Mouse (Mus musculus) layer of hippocampus, postnatal 14 days (tissue): Measurements from ENCODE around the gene Mllt11. TPM values are rescaled to one million over a fixed set of nuclear protein-coding genes. Genes with fewer than 3 reads are reported as not detected.
A peak's percentile ranks its signal among the peaks of the same experiment; 100 is the strongest.
"Not testable (repeated sequence)": the region's sequence is repeated elsewhere in the genome, so short reads cannot be mapped to it uniquely, and the experiment has no call there.

Source experiments
- DNase-seq, 2 experiments: peaks; one replicate each; pipeline ENCODE4 v3.0.0; 2021 to 2022; ENCODE audit warnings: low spot score in 2 of 2, mixed read lengths in 1 of 2
- total RNA-seq, 2 experiments: library from RNA; stranded (reverse); gene quantifications; 2 replicates each; pipeline ENCODE4 v1.2.3; 2021

The Mllt11 gene
- total RNA-seq, 2 experiments from 2014 or later: 496 to 516 TPM

DNA sequence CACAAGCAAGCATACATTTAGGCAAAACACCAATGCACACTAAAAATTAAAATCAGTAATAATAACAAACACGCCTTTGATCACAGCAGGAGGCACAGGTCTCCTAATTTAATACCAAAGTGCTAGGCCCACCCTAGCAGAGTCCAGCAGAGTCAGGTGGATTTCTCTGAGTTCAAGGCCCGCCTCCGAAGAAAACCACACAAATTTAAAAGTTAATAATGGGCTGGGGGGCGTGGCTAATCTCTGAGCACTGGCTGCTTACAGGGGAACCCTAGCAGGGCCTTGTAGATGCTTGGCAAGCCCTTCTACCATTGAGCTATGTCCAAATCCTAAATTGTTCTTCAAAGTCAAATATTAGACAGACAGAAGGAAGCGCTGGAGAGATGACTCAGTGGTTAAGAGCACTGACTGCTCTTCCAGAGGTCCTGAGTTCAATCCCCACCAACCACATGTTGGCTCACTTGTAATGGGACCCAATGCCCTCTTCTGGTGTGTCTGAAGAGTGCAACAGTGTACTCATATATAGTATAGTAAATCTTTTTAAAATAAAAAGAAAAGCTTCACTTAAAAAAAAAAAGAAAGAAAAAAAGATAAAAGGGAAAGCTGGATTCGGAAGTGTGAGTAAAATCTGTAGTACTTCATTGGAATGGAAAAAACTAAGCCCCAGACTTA is 13.4 kb downstream of the Mllt11 start:
- no peak for DNase-seq

DNA sequence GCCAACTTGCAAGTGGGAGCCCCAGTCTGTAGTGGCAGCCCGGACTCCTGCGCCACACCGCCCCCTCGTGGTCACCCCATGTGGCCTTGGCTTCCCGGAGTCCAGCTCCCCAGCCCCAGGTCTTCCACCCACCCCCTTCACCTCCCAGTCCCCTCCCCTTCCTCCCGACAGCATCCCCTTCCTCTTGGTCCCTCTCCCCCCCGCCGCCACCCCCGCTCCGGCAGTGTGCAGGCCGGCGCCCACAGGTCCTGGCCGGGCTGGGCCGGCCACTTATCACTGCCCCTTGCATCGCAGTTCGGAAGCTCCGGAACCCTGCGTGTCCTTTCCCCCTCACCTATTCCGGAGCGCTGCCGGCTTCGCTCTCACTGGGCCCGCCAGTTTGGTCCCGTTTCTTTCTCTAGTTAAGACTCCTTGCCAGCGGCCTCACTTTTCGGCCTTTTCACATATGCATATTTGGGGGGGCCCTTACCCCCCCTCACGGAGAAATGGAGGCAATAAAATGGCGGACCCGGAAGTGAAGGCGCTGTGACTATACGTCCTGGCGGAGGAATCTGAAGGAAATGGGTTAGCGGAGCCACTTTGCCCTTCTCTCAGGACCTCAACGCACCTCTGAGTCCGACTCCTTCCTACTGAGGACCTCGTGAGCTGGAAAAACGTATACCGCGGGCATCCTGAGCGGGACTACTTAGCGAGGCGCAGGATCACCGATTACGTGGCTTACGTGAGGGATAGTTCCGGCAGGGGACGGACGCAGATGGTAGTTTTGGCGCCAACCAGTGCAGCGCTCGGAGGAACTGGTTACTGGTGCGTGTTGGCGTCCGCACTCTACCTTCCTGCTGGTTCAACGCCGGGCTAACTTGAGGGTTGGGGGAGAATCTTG is 14.5 kb downstream of the Mllt11 start, which contains the start of gene Gabpb2:
Gene Gabpb2, minus strand, starts transcription at position 662 of the 880 bp plus-strand sequence.
- peak; percentile 92 for DNase-seq

DNA sequence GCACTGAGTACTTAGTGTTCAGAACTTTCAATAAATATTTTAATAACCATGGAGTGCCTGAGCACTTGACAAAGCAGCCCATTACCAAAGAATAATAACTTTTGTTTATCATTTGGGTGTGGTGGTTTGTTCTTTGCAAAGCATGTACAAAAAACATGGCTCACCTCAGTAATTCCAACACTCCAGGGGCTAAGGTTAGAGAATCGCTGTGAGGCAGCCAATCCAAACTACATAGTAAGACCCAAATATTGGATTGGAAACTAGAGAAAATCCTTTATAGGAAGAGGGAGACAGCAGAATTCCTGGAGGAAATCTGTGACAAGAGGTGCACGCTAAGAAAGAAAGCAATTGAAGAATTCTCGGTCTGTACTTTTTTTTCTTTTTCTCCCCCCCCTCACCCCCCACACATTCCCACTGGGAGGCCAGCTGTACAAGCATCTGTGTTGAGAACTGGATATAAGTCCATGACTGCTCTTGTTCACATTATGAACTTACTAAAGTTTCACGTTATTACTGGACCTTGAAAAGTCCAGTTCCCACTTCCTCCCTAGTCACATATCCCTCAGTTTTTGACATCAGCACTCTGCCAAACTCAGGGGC is 15.2 kb downstream of the Mllt11 start:
- DNase-seq: no peak

DNA sequence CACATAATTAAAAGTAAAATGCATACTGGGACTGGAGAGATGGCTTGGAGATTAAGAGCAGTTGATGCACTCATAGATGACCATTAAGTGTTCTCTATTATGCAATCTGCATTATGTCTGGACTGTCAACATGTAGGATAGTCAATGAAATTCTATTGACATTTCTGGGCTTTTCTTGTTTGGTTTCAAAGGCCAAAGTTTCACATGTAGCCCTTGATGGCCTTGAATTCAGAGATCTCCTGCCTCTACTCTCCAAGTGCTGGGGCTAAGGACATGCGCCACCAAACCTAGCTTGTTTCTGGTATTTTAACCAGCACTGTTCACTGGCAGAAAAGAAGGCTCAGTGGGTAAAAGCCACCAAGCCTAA is 18.4 kb downstream of the Mllt11 start:
- DNase-seq: no peak

DNA sequence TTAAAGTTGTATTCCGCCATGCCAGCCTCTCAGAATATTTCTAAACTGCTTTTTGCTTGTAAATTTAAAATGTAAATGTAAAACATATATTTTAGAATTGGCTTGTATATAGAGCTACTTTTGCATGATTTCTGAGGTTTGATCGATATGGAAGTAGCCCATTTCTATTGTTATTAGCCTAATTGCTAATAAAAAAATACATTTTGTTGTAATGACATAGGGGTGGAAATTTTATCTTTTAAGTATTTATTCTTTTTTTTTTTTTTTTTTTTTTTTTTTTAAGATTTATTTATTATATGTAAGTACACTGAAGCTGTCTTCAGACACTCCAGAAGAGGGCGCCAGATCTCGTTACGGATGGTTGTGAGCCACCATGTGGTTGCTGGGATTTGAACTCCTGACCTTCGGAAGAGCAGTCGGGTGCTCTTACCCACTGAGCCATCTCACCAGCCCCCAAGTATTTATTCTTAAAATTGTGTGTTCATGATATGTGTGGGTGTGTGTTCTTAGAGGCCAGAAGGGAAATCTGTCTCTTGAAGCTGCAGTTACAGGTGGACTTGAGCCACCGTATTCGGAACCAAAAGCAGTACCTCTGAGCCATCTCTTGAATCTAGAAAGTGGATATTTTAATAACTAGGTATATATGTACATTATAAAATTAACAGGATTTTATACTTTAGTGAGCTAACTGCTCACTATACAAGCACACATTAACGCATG is 18.9 kb downstream of the Mllt11 start:
- not testable (repeated sequence) for DNase-seq

DNA sequence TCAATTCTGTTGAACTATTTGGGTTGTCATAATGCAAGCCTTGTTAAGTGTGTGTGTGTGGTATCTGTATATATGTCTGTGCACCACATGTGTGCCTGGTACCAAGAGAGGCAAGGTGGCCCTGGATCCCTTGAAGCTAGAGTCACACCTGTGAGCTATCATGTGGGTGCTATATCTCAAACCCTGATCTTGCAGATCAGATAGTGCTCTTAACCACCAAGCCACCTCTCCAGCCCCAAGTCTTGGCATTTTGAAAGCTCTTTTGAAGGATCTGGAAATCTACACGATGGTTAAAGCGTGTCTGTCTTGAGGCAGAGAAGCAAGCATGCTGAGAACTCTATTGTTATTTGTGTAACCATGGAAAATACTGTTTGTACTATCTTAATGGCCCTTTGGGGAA is 21.4 kb downstream of the Mllt11 start:
- DNase-seq: no peak

DNA sequence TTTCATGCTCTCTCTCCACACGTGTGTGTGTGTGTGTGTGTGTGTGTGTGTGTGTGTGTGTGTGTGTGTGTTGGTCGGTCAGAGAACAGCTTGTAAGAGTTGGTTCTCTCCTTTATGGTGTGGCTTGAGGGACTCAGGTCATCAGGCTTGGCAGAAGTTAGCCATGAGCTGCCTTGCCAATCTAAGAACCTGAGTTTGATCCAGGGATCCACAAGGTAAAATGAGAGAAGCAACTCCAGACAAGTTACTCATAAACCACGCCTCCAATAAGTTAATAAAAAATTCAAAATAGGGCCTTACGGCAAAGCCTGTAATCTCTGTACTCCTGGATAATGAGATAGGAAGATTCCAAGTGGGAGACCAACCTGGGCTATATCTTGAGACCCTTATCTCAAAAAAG is 23.7 kb downstream of the Mllt11 start:
- DNase-seq: no peak

DNA sequence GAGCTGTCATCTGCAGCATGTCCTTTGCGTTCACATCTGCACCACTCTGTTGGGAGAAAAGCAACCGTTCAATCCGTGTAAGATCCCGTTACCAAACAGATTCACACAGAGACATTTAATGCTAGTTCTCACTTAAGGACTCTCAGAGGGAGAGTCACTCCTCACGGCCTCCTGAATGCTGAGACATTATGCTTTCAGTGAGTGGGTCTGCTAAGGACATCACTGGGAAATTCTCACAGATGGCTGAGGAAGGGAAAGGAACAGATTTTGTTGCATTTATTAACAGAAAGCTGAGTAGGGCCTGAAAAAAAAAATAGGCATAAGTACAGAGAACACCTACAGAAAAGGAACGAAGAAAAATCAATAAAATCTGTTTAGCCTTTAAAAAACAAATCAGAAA is 28.1 kb downstream of the Mllt11 start:
- peak in 1 of 2 experiments; percentile 63 for DNase-seq

DNA sequence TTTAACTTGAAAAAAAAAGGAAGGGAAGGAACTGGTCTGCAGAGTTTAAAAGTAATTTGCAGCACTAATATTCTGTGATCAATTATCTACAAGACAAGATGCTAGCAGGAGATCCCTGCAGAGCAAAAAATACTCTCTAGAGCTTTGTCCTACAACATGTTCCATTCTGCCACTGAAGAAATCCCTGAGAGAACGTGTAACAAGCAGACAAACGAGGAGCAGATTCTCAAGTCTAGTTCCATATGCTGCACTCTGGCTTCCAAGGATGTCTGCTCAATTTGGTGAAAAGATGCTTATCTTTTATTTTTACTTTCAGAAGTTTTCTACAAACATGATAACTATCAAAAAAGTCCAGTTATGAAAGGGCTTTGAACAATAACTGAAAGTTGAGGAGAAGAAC is 31.4 kb downstream of the Mllt11 start:
- peak in 1 of 2 experiments; percentile 50 for DNase-seq

DNA sequence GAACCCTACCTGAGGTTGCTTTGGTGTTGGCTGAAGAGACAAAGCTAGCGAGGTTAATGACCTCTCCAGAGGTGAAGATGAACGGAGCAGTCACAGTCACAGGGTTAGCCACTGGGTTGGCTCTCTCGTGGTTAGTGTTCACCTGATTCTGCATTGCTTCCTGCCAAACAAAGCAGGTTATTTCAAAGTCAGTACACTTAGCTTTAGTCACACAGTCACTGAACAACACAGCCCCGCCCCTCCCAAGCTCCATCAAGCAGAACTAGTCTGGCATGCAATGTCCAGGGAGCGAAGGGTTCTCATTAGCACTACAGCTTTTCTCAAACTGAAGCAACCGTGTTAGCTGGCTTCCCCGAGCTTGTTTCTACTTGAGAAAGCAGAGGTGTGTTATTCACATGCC is 31.8 kb downstream of the Mllt11 start:
- DNase-seq: no peak

DNA sequence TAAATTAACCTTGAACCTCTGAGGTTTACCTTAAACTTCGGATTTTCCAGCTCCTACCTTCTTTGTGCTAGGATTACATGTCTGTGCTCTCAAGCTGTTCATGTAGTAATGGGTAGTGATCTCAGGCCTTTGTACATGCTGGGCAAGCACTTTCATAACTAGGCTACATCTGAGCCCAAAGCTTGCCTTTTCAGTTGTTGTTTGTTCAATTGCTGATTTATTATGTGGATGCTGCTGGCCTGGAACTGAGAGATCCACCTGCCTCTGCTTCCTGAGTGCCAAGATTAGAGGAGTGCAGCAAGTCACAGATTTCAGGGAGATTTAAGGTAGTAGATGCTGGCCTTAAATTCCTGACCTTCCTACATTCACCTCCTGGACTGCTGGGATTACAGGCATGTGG is 32.9 kb downstream of the Mllt11 start:
- DNase-seq: no peak

DNA sequence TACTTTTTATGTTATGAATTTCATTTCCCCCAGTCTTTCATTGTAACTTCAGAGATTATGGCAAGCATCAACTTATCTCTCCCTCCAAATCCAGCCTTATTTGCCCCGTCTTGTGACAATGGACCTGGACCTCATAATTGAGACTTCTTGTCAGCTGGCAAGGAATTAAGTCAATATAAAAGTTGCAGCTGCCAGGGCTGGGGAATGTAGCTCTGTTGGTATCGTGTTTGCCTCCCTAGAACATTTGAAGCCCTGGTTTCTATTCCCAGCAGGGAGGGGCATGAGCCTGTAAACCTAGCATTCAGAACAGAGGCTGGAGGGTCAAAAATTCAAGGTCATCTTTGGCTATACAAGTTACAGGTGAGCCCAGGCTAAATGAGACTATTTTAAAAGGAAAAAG is 36.2 kb downstream of the Mllt11 start:
- DNase-seq: no peak

DNA sequence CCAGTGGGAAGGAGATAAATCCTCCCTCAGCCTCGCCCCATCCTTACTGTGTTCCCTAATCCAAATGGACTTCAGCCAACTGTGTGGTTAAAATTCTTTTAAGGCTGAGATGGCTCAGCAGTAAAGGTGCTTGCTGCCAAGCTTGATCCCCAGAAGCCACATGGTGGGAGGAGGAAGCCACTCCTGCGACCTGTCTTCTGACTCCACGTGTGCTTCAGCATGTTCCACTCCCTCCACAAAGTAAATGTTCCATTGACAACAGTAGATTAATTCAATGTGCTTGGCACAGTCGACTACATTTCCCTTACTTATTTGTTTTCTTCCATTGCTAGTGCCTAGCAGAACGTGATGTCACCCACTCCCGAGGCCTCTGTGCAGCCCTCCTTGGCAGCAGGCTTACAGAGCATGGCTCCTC is 37.2 kb downstream of the Mllt11 start:
- DNase-seq: no peak

DNA sequence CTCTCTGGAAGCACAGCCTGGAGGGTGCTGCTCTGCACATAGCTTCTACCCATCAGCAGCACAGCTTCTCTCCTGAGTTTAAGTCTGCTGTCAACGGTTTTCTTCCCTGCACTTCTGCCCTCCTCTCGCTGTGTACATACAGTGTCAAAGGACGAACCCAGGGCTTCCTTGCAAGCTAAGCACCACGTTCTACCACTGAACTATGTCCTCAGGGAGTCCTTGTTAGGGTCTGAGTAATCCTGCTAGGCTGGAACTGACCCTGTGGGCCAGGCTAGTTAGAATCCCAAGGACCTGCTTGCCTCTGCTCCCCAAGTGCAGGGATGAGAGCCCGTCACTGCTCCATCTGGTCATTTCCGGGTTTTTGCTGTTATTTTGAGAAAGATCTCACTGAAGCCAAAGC is 45.1 kb downstream of the Mllt11 start:
- no peak for DNase-seq

DNA sequence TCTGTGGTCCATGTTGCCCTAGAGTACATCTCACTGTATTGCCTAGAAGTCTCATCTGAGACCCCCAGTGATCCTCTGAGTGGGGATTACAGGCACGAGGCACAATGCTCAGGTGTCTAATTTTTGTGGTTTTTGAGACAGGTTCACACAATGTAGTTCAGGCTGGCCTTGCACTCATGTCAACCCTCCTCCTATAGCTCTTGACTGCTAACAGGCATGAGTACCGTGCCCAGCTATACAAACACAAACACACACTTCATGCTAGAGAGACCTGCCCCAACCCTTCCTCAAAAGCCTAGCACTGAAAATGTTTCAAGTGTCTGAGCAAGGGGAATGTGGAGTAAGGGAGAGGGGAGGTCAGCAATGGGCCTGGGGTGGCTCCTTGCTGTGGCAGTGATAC is 45.9 kb downstream of the Mllt11 start:
- no peak for DNase-seq

DNA sequence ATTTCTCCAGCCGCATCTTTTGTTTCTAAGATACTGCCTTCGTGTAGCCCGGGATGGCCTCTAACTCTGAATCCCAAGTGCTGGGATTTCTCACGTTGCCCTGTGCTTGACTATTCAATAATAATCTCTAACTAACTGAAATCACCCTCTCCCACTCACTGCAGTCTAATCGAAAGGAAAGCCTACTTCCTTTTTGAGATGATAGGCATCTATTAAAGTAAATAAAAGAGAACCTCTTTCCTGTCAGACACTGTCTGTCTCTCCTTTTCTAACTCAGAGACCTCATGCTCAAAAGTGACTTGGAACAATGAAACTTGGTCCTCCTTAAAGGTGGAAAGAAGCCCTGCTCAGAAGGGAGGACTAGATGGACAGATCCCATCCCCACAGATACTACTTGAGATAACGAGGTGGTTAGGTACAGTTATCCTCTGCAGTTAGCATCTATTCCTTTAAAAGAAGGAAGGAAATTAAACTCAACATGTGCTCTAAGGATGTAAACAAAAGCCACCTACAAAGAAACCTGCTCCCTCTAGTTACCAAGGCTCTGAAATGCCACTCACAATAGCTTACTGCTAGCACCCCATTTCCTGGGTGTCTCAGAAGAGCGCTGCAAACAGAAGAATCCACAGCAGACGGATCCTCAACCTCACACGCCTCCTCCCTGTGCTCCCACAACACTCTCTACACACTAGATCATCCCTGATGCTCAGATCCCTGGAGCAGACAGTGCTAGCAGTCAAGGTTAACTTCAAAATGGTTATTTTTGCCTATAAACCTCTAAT is 47.0 kb downstream of the Mllt11 start:
- DNase-seq: no peak

DNA sequence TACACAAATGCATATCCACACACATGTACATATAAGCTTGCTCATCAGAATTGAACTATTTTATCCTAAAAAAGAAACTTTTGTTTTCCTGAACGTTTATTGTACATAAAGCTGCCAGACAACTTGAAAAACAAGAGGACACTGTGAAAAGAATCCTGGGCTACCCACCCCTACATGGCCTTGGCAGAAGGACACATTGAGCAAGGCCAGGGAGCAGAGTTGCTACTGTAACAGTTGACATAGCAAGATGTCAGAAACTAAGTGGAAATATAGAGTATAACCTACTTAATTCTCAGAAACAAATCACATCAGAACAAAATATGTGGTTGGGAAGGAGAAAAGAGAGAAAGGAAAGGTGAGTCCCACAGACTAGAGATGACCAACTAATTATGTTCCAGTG is 50.1 kb downstream of the Mllt11 start:
- DNase-seq: no peak

DNA sequence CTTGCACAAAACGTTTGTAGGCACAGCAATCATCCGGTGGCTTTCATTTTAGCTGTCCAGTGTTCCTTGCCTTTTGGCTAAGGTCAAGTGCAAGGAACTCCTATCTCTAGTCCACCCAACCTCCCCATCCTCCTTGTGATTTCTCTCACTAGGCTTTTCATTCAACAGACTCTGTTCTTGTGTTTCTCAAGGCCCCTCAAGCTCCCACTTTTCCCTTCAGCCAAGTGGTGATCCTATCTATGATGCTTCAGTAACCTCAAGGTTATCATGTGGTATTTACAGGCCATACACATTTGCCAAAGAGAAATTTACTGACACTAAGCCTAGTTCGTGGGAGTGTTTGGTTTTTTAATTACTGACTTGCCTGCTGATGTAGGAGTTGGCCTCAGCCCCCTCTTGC is 52.1 kb downstream of the Mllt11 start:
- DNase-seq: no peak

DNA sequence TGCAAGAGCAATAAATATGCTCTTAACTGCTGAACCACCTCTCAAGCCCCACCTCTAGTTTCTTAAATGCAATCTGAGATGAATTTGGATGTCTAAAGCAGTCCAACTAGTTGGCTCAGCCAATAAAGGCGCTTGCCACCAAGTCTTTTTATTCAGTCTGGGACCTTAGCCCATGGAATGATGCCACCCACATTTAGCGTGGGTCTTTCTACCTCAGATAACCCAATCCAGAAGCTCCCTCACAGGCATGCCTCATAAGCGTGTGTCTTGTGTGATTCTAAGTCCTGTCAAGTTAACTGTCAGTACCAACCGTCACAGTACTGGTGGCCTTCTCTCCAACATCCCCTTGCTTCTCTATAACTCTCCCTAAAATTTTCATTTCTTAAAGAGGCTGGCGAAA is 53.0 kb downstream of the Mllt11 start:
- no peak for DNase-seq

DNA sequence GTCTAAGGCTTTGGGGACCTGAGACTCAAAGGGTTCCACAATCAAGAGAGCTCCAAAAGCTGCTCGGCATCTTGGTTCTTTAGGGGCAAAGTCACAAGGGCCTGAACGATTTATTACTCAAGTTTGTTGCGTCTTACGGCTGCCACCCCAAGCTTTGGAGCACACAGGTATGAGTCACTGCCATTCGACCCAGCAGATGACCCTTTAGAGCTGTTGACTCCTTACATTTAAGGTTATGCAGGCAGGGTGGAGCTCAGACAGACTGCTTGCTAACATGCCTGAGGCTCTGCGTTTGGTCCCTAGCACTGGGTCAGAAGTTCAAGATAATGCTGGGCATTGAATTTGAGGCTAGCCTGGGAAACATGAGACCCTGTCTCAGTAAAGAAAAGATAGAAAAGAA is 54.4 kb downstream of the Mllt11 start:
- no peak for DNase-seq

DNA sequence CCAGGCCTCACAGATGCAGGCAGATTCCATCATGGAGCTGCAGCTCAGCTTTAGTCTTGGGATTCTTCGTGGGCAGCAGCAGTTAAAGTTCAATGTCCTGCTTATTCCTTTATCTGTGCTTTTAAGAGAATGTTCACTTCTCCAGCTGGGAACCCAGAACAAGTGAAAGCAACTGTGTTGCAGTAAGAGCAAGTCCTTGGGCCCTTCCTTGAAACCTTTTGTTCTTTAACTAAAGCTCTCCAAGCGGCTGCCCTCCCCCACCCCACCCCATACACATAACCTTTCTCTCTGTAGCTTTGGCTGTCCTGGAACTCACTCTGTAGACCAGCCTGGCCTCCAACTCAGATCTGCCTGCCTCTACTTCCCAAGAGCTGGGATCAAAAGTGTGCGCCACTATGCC is 55.5 kb downstream of the Mllt11 start:
- DNase-seq: no peak
